Mouse (Mus musculus) left cerebral cortex, adult 11 months (tissue): ENCODE results near the gene Eif4h.
"Not testable (repeated sequence)": the region's sequence is repeated elsewhere in the genome, so short reads cannot be mapped to it uniquely, and the experiment has no call there.

Experiments
- DNase-seq: peaks from one replicate; pipeline ENCODE4 v3.0.0; 2022; ENCODE audit warnings: low spot score

Gene Eif4h

GRCm38 (mm10) chr5:134648976-134649375 is 9.7 kb upstream of the Eif4h start:
- DNase-seq, result not testable (repeated sequence)

DNA sequence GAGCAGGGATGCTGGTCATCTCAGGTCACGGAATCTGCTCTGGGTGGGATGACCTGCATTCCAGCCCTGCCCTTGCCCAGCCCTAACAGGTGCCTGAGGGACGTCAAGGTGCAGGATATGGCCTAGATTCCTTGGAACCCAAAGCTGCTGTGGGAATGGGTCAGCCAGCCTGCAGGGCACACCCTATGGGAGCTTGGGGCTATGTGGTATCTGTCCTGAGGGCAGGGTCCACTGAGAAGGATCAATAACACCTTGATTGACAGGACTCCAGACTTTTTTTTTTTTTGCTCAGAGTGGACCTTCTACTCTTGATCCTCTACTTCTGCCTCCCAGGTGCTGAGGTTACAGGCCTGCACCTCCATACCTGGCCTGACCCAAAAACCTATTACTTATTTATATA is 8.1 kb upstream of the Eif4h start:
- DNase-seq, result no peak

- no peak for DNase-seq
These were observed 7.2 kb upstream of the Eif4h start for GRCm38 (mm10) chr5:134646461-134646860.

- no peak for DNase-seq
These were observed 5.4 kb upstream of the Eif4h start for GRCm38 (mm10) chr5:134644643-134645118.

- no peak for DNase-seq
These were observed 4.8 kb upstream of the Eif4h start for GRCm38 (mm10) chr5:134644121-134644520.

DNA sequence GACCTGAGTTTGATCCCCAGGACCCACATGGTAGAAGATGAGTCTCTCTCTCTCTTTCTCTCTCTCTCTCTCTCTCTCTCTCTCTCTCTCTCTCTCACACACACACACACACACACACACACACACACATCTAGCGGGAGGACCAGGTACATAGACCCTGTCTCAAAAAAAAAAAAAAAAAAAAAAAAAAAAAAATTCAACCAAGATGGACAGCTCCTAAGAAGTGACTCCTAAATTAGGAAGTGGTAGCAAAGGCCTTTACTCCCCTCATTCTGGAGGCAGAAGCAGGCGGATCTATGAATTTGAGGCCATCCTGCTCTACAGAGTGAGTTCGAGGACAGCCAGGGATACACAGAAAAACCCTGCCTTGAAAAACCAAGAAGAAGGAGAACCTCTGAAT is 1.1 kb upstream of the Eif4h start:
- DNase-seq, result no peak

GRCm38 (mm10) chr5:134638461-134639268 is 625 bp downstream of the Eif4h start:
- no peak for DNase-seq

DNA sequence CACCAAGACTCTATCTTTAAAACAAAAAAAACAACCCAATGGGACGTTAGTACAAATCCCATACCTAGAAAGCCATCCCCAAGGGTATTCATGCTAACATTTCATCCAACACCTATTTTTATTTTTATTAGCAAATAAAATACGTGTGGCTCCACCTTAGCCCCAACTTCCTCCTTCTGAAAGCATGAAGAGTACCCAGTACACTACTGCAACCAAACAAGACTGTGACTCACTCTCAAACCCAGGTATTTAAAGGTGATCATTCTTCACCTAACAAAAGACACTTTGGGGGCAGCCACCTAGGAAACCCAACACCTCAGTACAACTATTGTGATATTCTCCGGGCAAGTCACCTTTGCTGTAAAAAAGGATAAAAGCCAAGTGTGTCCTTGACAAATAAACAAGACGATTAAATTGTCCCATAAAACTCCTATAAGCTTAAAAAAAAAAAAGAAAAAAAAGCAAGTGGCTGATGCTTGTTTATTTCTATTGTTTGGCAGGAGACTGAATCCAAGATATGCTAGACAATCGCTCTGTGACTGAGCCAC is 1.4 kb downstream of the Eif4h start:
- DNase-seq, result no peak

- DNase-seq, result no peak
These were observed 6.4 kb downstream of the Eif4h start for GRCm38 (mm10) chr5:134632841-134633240.

GRCm38 (mm10) chr5:134630835-134631234 is 8.5 kb downstream of the Eif4h start:
- no peak for DNase-seq

- DNase-seq, result no peak
These were observed 9.8 kb downstream of the Eif4h start for GRCm38 (mm10) chr5:134629508-134629907.

- DNase-seq, result no peak
These were observed 17.2 kb downstream of the Eif4h start for GRCm38 (mm10) chr5:134622069-134622468.

DNA sequence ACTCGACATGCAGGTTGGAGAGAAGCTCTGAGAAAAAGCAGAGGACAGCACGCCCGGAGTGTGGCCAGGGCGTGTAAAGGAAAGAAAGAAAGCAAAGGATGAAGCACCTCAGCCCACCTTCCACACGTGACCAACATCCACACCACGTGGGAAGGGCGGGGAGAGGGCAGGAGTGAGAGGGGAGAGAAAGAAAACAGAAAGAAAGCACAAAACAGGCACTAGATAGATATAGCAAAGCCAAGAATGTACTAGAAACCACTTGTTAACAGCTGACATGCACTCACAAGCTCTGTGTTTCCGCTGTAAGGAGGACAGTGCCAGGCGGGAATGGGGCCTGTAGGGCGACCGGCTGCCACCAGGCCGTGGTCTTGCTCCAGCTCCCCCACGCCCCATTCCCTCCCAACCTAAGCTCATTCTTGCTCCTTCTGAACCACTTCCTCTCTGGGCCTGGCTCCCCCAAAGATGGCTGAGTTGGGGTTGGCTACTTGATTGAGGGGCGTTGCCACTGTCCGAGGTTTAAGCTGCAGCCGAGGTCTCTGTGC is 18.1 kb downstream of the Eif4h start:
- no peak for DNase-seq

GRCm38 (mm10) chr5:134620457-134620856 is 18.8 kb downstream of the Eif4h start:
- no peak for DNase-seq

GRCm38 (mm10) chr5:134617071-134617470 is 22.2 kb downstream of the Eif4h start:
- DNase-seq, result no peak

- DNase-seq, result no peak
These were observed 23.5 kb downstream of the Eif4h start for GRCm38 (mm10) chr5:134615780-134616179.

DNA sequence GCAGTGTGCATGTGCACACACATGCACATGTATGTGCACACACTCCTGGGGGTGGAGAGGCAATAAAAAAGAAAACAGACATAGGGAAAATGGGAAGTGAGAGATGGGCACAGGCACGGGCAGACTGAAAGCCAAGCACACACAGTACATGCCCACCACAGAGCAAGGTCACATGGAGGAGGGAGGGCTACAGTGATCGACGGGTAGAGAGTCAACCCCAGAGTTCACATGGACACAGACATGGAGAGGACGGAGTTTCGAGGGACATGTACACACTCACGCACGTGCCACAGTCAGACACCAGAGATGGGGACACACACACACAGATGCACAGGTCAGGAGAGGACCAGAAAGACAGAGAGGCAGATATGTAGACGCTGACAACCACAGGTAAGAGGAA is 23.9 kb downstream of the Eif4h start:
- DNase-seq, result no peak

- no peak for DNase-seq
These were observed 24.5 kb downstream of the Eif4h start, which contains the start of gene Lat2 for GRCm38 (mm10) chr5:134614802-134615201. Lat2 (minus strand) TSS chr5:134615025.

DNA sequence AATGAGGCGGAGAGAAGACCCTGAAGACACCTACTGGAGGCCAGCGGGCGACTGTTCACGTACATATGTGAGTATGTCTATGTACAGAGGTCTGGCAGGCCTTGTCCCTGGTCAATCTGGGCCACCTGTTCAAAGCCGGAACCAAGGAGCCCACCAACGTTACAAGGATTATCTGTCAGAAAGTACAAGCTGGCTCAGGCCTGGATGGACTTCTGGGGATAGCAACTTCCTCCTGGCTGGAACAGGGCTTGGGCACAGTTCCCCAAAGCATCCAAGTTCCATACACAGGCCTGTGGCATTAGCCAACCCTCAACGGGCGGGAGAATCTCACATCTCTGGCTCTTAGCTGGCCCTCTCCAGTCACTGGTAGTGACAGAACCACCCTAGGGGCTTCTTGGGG is 25.0 kb downstream of the Eif4h start:
- no peak for DNase-seq

GRCm38 (mm10) chr5:134613727-134614126 is 25.6 kb downstream of the Eif4h start:
- no peak for DNase-seq

DNA sequence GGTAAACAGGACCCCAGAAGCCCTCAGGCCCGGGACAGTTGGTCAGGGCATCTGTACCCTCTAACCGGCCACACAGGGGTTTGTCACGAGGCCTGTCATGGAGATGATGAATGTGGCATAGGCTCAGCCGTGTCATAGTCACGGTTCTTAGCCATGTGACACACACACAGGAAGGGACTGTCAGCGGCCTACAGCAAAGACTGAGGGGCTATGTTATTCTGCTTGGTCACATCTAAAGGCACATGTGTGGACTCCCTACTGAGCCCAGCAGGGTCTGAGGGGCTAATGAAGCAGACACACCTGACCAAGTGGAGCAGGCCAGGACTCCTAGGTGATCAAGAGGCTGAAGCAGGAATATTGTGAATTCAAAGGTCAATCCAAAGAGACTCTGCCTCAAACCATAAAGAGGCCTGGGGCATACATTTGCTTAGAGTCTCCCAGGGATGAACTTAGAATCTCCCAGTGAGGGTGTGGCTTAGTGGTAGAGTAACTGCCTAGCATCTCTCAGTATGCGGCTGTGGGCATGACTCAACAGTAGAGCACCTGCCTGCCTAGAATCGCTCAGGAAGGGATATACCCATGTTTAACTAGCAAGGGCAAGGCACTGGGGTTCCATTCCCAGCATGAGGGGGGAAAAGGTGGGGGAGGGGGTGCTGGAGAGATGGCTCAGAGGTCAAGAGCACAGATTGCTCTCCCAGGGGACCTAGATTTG is 27.3 kb downstream of the Eif4h start:
- no peak for DNase-seq

DNA sequence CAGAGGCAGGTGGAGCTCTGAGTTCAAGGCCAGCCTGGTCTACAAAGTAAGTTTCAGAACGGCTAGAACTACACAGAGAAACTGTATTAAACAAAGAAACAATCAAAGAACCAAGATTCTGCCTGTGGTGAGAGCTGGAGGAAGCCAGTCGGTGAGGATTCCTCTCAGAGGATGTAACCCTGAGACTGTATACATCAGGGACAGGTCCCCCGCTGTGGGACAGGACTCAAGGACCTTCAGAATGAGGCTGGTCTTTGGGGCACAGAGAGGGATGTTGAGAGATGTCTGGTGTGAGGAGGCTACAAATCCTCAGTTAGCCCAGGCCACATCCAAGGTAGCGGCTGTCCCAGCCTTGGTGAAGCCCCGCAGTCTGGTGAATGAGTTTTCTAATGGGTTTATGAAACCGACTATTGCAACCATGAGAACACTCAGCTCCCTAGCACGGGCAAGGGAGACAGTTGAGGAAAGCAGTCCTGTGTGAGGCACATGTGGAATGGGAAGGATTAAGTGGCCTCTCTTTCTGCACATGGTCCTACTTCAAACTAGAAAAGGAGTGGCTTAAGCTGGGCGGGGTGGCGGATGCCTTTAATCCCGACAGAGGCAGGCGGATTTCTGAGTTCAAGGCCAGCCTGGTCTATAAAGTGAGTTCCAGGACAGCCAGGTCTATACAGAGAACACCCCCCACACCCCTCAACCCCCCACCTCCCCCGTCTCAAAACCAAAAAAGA is 29.2 kb downstream of the Eif4h start:
- no peak for DNase-seq
